Mouse (Mus musculus) MEL (cell line): ENCODE results near the gene Kif26b. TPM values are rescaled to one million over a fixed set of nuclear protein-coding genes. Genes with fewer than 3 reads are reported as not detected.

Experiments
- DNase-seq: peaks from one replicate; pipeline ENCODE4 v3.0.0; 2011; ENCODE audit warnings: low read depth, low spot score
- H3K27ac ChIP-seq: 2 replicates; pipeline ENCODE4 v1.5.1; 2012; ENCODE audit warnings: low read depth, mild to moderate bottlenecking, control low read depth, low read length, moderate library complexity; ENCODE audit not compliant: control insufficient read depth
- H3K27me3 ChIP-seq, 2 experiments: fragments of 150-350 bp in 1 of 2; sonication (generic) in 1 of 2; 2 replicates each; pipeline ENCODE4 v1.6.1; 2012; ENCODE audit warnings: low read length in 2 of 2, mild to moderate bottlenecking in 2 of 2, improper control_type of control experiment in 1 of 2, moderate library complexity in 1 of 2; ENCODE audit not compliant: insufficient read depth in 2 of 2, control insufficient read depth in 1 of 2
- H3K36me3 ChIP-seq, 2 experiments: 2 replicates each; pipeline ENCODE4 v1.6.1; 2012 to 2014; ENCODE audit warnings: low read length in 2 of 2, improper control_type of control experiment in 1 of 2, inconsistent platforms in 1 of 2, mild to moderate bottlenecking in 1 of 2; ENCODE audit not compliant: insufficient read depth in 2 of 2, control insufficient read depth in 1 of 2
- H3K4me1 ChIP-seq, 2 experiments: fragments of 150-350 bp in 1 of 2; sonication (generic) in 1 of 2; 2 replicates each; pipeline ENCODE4 v1.6.1; 2012; ENCODE audit warnings: low read length in 2 of 2, improper control_type of control experiment in 1 of 2, mild to moderate bottlenecking in 1 of 2; ENCODE audit not compliant: insufficient read depth in 2 of 2, control insufficient read depth in 1 of 2
- H3K4me3 ChIP-seq, 2 experiments: fragments of 150-350 bp in 1 of 2; sonication (generic) in 1 of 2; 2 replicates each; pipeline ENCODE4 v1.5.1; 2012; ENCODE audit warnings: low read depth in 2 of 2, low read length in 2 of 2, mild to moderate bottlenecking in 2 of 2, moderate library complexity in 2 of 2, control low read depth in 1 of 2, improper control_type of control experiment in 1 of 2; ENCODE audit not compliant: control insufficient read depth in 1 of 2, insufficient read depth in 1 of 2
- H3K79me2 ChIP-seq: 2 replicates; pipeline ENCODE4 v1.6.1; 2012; ENCODE audit warnings: mild to moderate bottlenecking, low read length, moderate library complexity; ENCODE audit not compliant: control insufficient read depth, poor library complexity, insufficient read depth
- H3K9ac ChIP-seq: 2 replicates; pipeline ENCODE4 v1.6.1; 2012; ENCODE audit warnings: low read depth, mild to moderate bottlenecking, control low read depth, low read length, moderate library complexity; ENCODE audit not compliant: control insufficient read depth, poor library complexity, severe bottlenecking
- H3K9me3 ChIP-seq: fragments of 150-350 bp; sonication (generic); replicated peaks from 2 replicates; pipeline ENCODE4 v1.6.1; 2012; ENCODE audit warnings: mild to moderate bottlenecking, low read length, improper control_type of control experiment, moderate library complexity; ENCODE audit not compliant: insufficient read depth
- BHLHE40 ChIP-seq: IDR thresholded peaks from 2 replicates; pipeline ENCODE4 v1.6.1; 2012; ENCODE audit warnings: low read depth, mild to moderate bottlenecking, inconsistent platforms, low read length, improper control_type of control experiment, borderline replicate concordance
- CHD1 ChIP-seq: IDR thresholded peaks from 2 replicates; pipeline ENCODE4 v1.6.1; 2012; ENCODE audit warnings: low read depth, mild to moderate bottlenecking, inconsistent platforms, low read length, improper control_type of control experiment
- CHD2 ChIP-seq: IDR thresholded peaks from 2 replicates; pipeline ENCODE4 v1.6.1; 2011; ENCODE audit warnings: low read length, improper control_type of control experiment
- CTCF ChIP-seq, 3 experiments: IDR thresholded peaks in 2 of 3; conservative IDR thresholded peaks in 1 of 3; 2 replicates each; pipeline ENCODE4 v1.5.1; 2011 to 2012; ENCODE audit warnings: low read length in 3 of 3, low read depth in 2 of 3, mild to moderate bottlenecking in 2 of 3, improper control_type of control experiment in 1 of 3, inconsistent platforms in 1 of 3, mixed read lengths in 1 of 3, moderate library complexity in 1 of 3; ENCODE audit not compliant: control insufficient read depth in 1 of 3, insufficient read depth in 1 of 3, poor library complexity in 1 of 3, severe bottlenecking in 1 of 3
- E2F4 ChIP-seq: IDR thresholded peaks from 2 replicates; pipeline ENCODE4 v1.6.1; 2011; ENCODE audit warnings: low read depth, low read length, improper control_type of control experiment, borderline replicate concordance
- GATA1 ChIP-seq: IDR thresholded peaks from 2 replicates; pipeline ENCODE4 v1.6.1; 2011; ENCODE audit warnings: low read depth, low read length, improper control_type of control experiment
- HCFC1 ChIP-seq: IDR thresholded peaks from 2 replicates; pipeline ENCODE4 v1.6.1; 2012; ENCODE audit warnings: low read depth, mild to moderate bottlenecking, inconsistent platforms, low read length, improper control_type of control experiment, moderate library complexity
- JUND ChIP-seq: IDR thresholded peaks from 2 replicates; pipeline ENCODE4 v1.6.1; 2011; ENCODE audit warnings: low read depth, mild to moderate bottlenecking, improper control_type of control experiment, low read length
- KAT2A ChIP-seq: conservative IDR thresholded peaks from 2 replicates; pipeline ENCODE4 v1.6.1; 2012; ENCODE audit warnings: low read depth, low read length, improper control_type of control experiment, inconsistent platforms
- MAX ChIP-seq: IDR thresholded peaks from 2 replicates; pipeline ENCODE4 v1.6.1; 2011; ENCODE audit warnings: low read length, improper control_type of control experiment
- MYB ChIP-seq: IDR thresholded peaks from 2 replicates; pipeline ENCODE4 v1.6.1; 2011; ENCODE audit warnings: mild to moderate bottlenecking, low read depth, low read length, improper control_type of control experiment
- NELFE ChIP-seq: IDR thresholded peaks from 2 replicates; pipeline ENCODE4 v1.6.1; 2011; ENCODE audit warnings: low read depth, low read length, improper control_type of control experiment
- NRF1 ChIP-seq: IDR thresholded peaks from 2 replicates; pipeline ENCODE4 v1.6.1; 2014; ENCODE audit warnings: low read depth, mild to moderate bottlenecking, inconsistent platforms, low read length, improper control_type of control experiment, moderate library complexity; ENCODE audit not compliant: poor library complexity, insufficient read depth, severe bottlenecking
- POLR2A ChIP-seq, 2 experiments: IDR thresholded peaks; 2 replicates each; pipeline ENCODE4 v1.6.1; 2011 to 2012; ENCODE audit warnings: low read length in 2 of 2, mild to moderate bottlenecking in 2 of 2, control low read depth in 1 of 2, improper control_type of control experiment in 1 of 2, low read depth in 1 of 2, moderate library complexity in 1 of 2; ENCODE audit not compliant: control insufficient read depth in 1 of 2, insufficient read depth in 1 of 2, poor library complexity in 1 of 2
- RAD21 ChIP-seq: IDR thresholded peaks from 2 replicates; pipeline ENCODE4 v1.6.1; 2011; ENCODE audit warnings: mild to moderate bottlenecking, low read depth, low read length, improper control_type of control experiment
- SMC3 ChIP-seq: IDR thresholded peaks from 2 replicates; pipeline ENCODE4 v1.6.1; 2011; ENCODE audit warnings: low read depth, low read length, improper control_type of control experiment
- TAL1 ChIP-seq: IDR thresholded peaks from 2 replicates; pipeline ENCODE4 v1.6.1; 2012; ENCODE audit warnings: mild to moderate bottlenecking, inconsistent platforms, low read length, moderate library complexity, mixed read lengths
- TBP ChIP-seq: IDR thresholded peaks from 2 replicates; pipeline ENCODE4 v1.8.0; 2011; ENCODE audit warnings: low read depth, low read length, improper control_type of control experiment
- USF1 ChIP-seq: IDR thresholded peaks from 2 replicates; pipeline ENCODE4 v1.6.1; 2014; ENCODE audit warnings: low read depth, mild to moderate bottlenecking, inconsistent platforms, low read length, improper control_type of control experiment, moderate library complexity
- USF2 ChIP-seq, 2 experiments: IDR thresholded peaks; 2 replicates each; pipeline ENCODE4 v1.6.1; 2011 to 2012; ENCODE audit warnings: improper control_type of control experiment in 2 of 2, low read length in 2 of 2, borderline replicate concordance in 1 of 2, inconsistent platforms in 1 of 2, low read depth in 1 of 2, mild to moderate bottlenecking in 1 of 2; ENCODE audit not compliant: insufficient read depth in 1 of 2
- ZC3H11A ChIP-seq: IDR thresholded peaks from 2 replicates; pipeline ENCODE4 v1.6.1; 2012; ENCODE audit warnings: low read depth, mild to moderate bottlenecking, inconsistent platforms, low read length, improper control_type of control experiment
- ZMIZ1 ChIP-seq: IDR thresholded peaks from 2 replicates; pipeline ENCODE4 v1.6.1; 2012; ENCODE audit warnings: low read depth, mild to moderate bottlenecking, inconsistent platforms, low read length, improper control_type of control experiment, moderate library complexity
- polyA plus RNA-seq, 2 experiments: library from polyadenylated mRNA; stranded (reverse) in 1 of 2; unstranded in 1 of 2; fragments of >175 nt in 1 of 2; fragments of >200 nt in 1 of 2; gene quantifications; 2 replicates each; pipeline versions ENCODE4 v1.2.1 to v1.2.4; 2012; ENCODE audit warnings: low replicate concordance in 2 of 2, low read depth in 1 of 2; ENCODE audit not compliant: insufficient read length in 2 of 2, insufficient read depth in 1 of 2, missing spikeins in 1 of 2
- total RNA-seq: library from RNA; depleted of rRNA; stranded (reverse); fragments of 300-350 nt; gene quantifications from 2 replicates; pipeline ENCODE4 v1.2.3, GENCODE M21; 2012

Kif26b gene
- total and polyA plus RNA-seq, 3 experiments = 0.08 to 0.50 TPM; not detected in 1

- Histone ChIP-seq H3K79me2 (no peaks in the 10 kb centered on the region), H3K36me3 (peaks cover 0 to 8% of the 10 kb centered on the region in 2 experiments; a peak in 2 of 4 replicates), H3K27me3 (no peaks in the 10 kb centered on the region), H3K4me1 (peaks cover 2 to 3% of the 10 kb centered on the region in 2 experiments; a peak in 3 of 4 replicates), H3K4me3 (no peak overlapping the region), H3K9me3 (no peaks in the 10 kb centered on the region), H3K9ac (no peak overlapping the region), H3K27ac (no peak overlapping the region)
- no peak for TF ChIP-seq HCFC1
- TF ChIP-seq TBP = no peak
- TF ChIP-seq ZC3H11A = no peak
- no peak for TF ChIP-seq BHLHE40
- no peak for TF ChIP-seq RAD21
- TF ChIP-seq ZMIZ1 = no peak
- no peak for TF ChIP-seq CHD2
- no peak for TF ChIP-seq NELFE
- TF ChIP-seq MAX = no peak
- TF ChIP-seq CTCF (IDR thresholded peaks at IDR 0.05 in 2 of 3, conservative IDR thresholded peaks at IDR 0.05 in 1 of 3; ENCODE audit: control insufficient read depth in 1 of 3, insufficient read depth in 1 of 3, low read depth in 2 of 3, low read length in 3 of 3, poor library complexity in 1 of 3, severe bottlenecking in 1 of 3) = no peak
- no peak for TF ChIP-seq E2F4
- TF ChIP-seq CHD1 = no peak
- no peak for TF ChIP-seq NRF1
- no peak for TF ChIP-seq TAL1
- no peak for TF ChIP-seq GATA1
- TF ChIP-seq KAT2A = no peak
- TF ChIP-seq SMC3 = no peak
- TF ChIP-seq USF1 = no peak
- no peak for TF ChIP-seq USF2 (IDR thresholded peaks at IDR 0.05; ENCODE audit: borderline replicate concordance in 1 of 2, insufficient read depth in 1 of 2, low read depth in 1 of 2, low read length in 2 of 2)
- no peak for TF ChIP-seq MYB
- DNase-seq = no peak
Measured at GRCm38 (mm10) chr1:178744961-178745360, 216.0 kb downstream of the Kif26b start.

GRCm38 (mm10) chr1:178745471-178745870 is 216.5 kb downstream of the Kif26b start:
- Histone ChIP-seq H3K27ac (no peak overlapping the region), H3K9me3 (no peaks in the 10 kb centered on the region), H3K27me3 (no peaks in the 10 kb centered on the region), H3K36me3 (peaks cover 0 to 8% of the 10 kb centered on the region in 2 experiments; a peak in 2 of 4 replicates), H3K4me1 (peaks cover 2 to 3% of the 10 kb centered on the region in 2 experiments; a peak in 3 of 4 replicates), H3K9ac (no peak overlapping the region), H3K79me2 (no peaks in the 10 kb centered on the region), H3K4me3 (no peak overlapping the region)
- TF ChIP-seq POLR2A (IDR thresholded peaks at IDR 0.05; ENCODE audit: control insufficient read depth in 1 of 2, insufficient read depth in 1 of 2, low read depth in 1 of 2, low read length in 2 of 2, poor library complexity in 1 of 2) (no peak), JUND (no peak)
- no peak for DNase-seq
